Mouse (Mus musculus): ENCODE results near the gene Aldh3b2. TPM values are rescaled to one million over a fixed set of nuclear protein-coding genes. Genes with fewer than 3 reads are reported as not detected.

Gene Aldh3b2
- polyA plus RNA-seq (2014; fragmentation: Nextera tagmentation; extraction: Ambion mirVana) = 2.6 TPM in 2 replicates

DNA sequence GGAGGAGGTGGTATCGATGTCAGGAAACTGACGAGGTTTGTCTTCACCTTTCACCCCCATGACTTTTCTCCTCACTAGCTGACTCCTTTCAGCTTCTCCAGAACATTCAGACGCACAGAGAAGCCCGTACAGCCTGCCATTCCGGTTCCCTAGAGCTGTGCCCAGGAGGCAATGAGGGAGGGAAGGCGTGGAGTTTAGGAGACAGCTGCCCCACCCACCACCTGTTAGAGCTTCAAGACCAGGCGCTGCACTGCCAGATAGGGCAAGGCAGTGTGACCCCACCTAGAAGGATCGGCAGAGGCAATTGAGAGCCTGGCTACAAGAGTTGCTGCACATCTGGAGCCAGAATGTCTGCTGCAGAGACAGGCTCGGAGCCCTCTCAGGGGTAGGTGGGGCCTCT lies at the start of gene Aldh3b2:
TSS of gene Aldh3b2 (plus strand) at position 100 of the 400 bp plus-strand sequence.
- no peaks in the 10 kb centered on the region for H3K36me3 ChIP-seq (ENCODE audit: control insufficient read depth, insufficient read depth, low read length)
- no peaks in the 10 kb centered on the region for H3K27me3 ChIP-seq (ENCODE audit: control insufficient read depth, insufficient read depth, low read length)
- H3K4me2 ChIP-seq (ENCODE audit: low read depth, severe bottlenecking) = no peak within 1 kb of the TSS
- no peak within 1 kb of the TSS for H3K9ac ChIP-seq (ENCODE audit: low read length)
- no peak for ATAC-seq (ENCODE audit: insufficient number of reproducible peaks, low FRiP score, low TSS enrichment, low read depth)
- no peaks in the 10 kb centered on the region for H3K9me3 ChIP-seq (ENCODE audit: control insufficient read depth, low read length)
- DNase-seq (ENCODE audit: low spot score) = peak; percentile 47
- H3K4me1 ChIP-seq (ENCODE audit: control insufficient read depth, insufficient read depth, low read length) = 0 out of 2 replicates have a peak, but pooled peaks cover 2% of the 10 kb centered on the region
- 25% methylated on average over 9 of the region's 9 CpGs for WGBS
- H3K27ac ChIP-seq (replicated peaks; ENCODE audit: low read depth, low read length) = no peak within 1 kb of the TSS
- no peak within 1 kb of the TSS for H3K4me3 ChIP-seq (ENCODE audit: low read depth, low read length)

GRCm38 (mm10) chr19:3922661-3923371 lies 49.3 kb upstream of the Aldh3b2 start:
- no peaks in the 10 kb centered on the region for H3K27me3 ChIP-seq (ENCODE audit: control insufficient read depth, insufficient read depth, low read length)
- DNase-seq (ENCODE audit: low spot score) = no peak
- H3K9ac ChIP-seq (ENCODE audit: low read length) = no peak overlapping the region
- H3K36me3 ChIP-seq (ENCODE audit: control insufficient read depth, insufficient read depth, low read length) = no peaks in the 10 kb centered on the region
- ATAC-seq (ENCODE audit: insufficient number of reproducible peaks, low FRiP score, low TSS enrichment, low read depth) = no peak
- no peak overlapping the region for H3K4me3 ChIP-seq (ENCODE audit: low read depth, low read length)
- H3K4me1 ChIP-seq (ENCODE audit: control insufficient read depth, insufficient read depth, low read length) = no peaks in the 10 kb centered on the region
- H3K27ac ChIP-seq (replicated peaks; ENCODE audit: low read depth, low read length) = no peak overlapping the region
- no peaks in the 10 kb centered on the region for H3K9me3 ChIP-seq (ENCODE audit: control insufficient read depth, low read length)
- 54% methylated on average over 10 of the region's 10 CpGs for WGBS
- no peak overlapping the region for H3K4me2 ChIP-seq (ENCODE audit: low read depth, severe bottlenecking)

GRCm38 (mm10) chr19:3923586-3923985 lies 48.5 kb upstream of the Aldh3b2 start:
- Histone ChIP-seq H3K27ac (replicated peaks; ENCODE audit: low read depth, low read length) (no peak overlapping the region), H3K9ac (ENCODE audit: low read length) (no peak overlapping the region), H3K4me1 (ENCODE audit: control insufficient read depth, insufficient read depth, low read length) (no peaks in the 10 kb centered on the region), H3K4me3 (ENCODE audit: low read depth, low read length) (no peak overlapping the region), H3K27me3 (ENCODE audit: control insufficient read depth, insufficient read depth, low read length) (no peaks in the 10 kb centered on the region), H3K36me3 (ENCODE audit: control insufficient read depth, insufficient read depth, low read length) (no peaks in the 10 kb centered on the region), H3K9me3 (ENCODE audit: control insufficient read depth, low read length) (no peaks in the 10 kb centered on the region), H3K4me2 (ENCODE audit: low read depth, severe bottlenecking) (no peak overlapping the region)
- DNase-seq (ENCODE audit: low spot score) (no peak), ATAC-seq (ENCODE audit: insufficient number of reproducible peaks, low FRiP score, low TSS enrichment, low read depth) (no peak)
- WGBS = 56% methylated on average over 13 of the region's 13 CpGs

DNA sequence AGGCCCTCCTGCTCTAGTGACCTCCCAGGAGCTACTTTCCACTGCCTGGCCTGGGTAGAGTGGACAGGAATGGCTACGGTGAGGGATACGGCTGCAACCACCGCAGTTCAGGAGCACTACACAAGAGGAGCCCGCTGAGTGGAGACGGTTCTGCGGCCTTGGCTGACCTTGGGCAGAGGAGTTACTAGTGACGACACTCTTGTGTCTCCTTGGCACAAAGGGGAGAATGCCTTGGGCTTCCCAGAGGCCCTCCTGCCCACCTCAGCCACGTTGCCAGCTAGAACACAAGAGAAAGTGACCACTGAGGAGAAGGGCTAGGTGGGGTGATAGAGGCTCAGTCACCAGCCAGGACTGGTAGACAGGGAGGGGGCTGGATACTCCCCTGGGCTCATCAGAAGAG lies 47.9 kb upstream of the Aldh3b2 start:
- WGBS = 80% methylated on average over 8 of the region's 8 CpGs
- Histone ChIP-seq H3K36me3 (ENCODE audit: control insufficient read depth, insufficient read depth, low read length) (no peaks in the 10 kb centered on the region), H3K4me1 (ENCODE audit: control insufficient read depth, insufficient read depth, low read length) (no peaks in the 10 kb centered on the region), H3K4me2 (ENCODE audit: low read depth, severe bottlenecking) (no peak overlapping the region), H3K9ac (ENCODE audit: low read length) (no peak overlapping the region), H3K27ac (replicated peaks; ENCODE audit: low read depth, low read length) (no peak overlapping the region), H3K27me3 (ENCODE audit: control insufficient read depth, insufficient read depth, low read length) (no peaks in the 10 kb centered on the region), H3K4me3 (ENCODE audit: low read depth, low read length) (no peak overlapping the region), H3K9me3 (ENCODE audit: control insufficient read depth, low read length) (no peaks in the 10 kb centered on the region)
- ATAC-seq (ENCODE audit: insufficient number of reproducible peaks, low FRiP score, low TSS enrichment, low read depth) (no peak), DNase-seq (ENCODE audit: low spot score) (no peak)

DNA sequence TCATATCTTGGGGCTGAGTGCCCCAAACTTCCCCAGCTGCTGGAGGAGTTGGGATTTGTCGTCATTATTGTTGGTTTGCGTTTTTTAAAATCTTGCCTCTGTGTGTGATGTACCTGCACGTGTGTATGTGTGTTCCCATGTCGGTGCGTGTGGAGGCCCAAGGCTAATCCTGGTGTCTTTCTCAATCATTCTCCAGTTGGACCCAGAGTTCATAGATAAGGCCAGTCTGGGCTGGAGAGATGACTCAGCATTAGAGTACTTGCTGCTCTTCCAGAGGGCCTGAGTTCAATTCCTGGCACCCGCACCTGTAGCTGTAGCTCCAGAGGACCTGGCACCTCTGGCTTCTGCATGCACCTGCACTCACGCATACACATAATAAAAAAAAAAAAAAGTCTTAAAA lies 47.3 kb upstream of the Aldh3b2 start:
- no peaks in the 10 kb centered on the region for H3K36me3 ChIP-seq (ENCODE audit: control insufficient read depth, insufficient read depth, low read length)
- no peak overlapping the region for H3K9ac ChIP-seq (ENCODE audit: low read length)
- no peak overlapping the region for H3K4me2 ChIP-seq (ENCODE audit: low read depth, severe bottlenecking)
- 90% methylated on average over 7 of the region's 7 CpGs for WGBS
- H3K27me3 ChIP-seq (ENCODE audit: control insufficient read depth, insufficient read depth, low read length) = no peaks in the 10 kb centered on the region
- ATAC-seq (ENCODE audit: insufficient number of reproducible peaks, low FRiP score, low TSS enrichment, low read depth) (no peak), DNase-seq (ENCODE audit: low spot score) (no peak)
- no peak overlapping the region for H3K4me3 ChIP-seq (ENCODE audit: low read depth, low read length)
- H3K27ac ChIP-seq (replicated peaks; ENCODE audit: low read depth, low read length) = no peak overlapping the region
- H3K4me1 ChIP-seq (ENCODE audit: control insufficient read depth, insufficient read depth, low read length) = no peaks in the 10 kb centered on the region
- H3K9me3 ChIP-seq (ENCODE audit: control insufficient read depth, low read length) = no peaks in the 10 kb centered on the region

GRCm38 (mm10) chr19:3925859-3926258 lies 46.3 kb upstream of the Aldh3b2 start:
- no peak for DNase-seq (ENCODE audit: low spot score)
- WGBS = 85% methylated on average over 6 of the region's 6 CpGs
- H3K27ac ChIP-seq (replicated peaks; ENCODE audit: low read depth, low read length) = no peak overlapping the region

DNA sequence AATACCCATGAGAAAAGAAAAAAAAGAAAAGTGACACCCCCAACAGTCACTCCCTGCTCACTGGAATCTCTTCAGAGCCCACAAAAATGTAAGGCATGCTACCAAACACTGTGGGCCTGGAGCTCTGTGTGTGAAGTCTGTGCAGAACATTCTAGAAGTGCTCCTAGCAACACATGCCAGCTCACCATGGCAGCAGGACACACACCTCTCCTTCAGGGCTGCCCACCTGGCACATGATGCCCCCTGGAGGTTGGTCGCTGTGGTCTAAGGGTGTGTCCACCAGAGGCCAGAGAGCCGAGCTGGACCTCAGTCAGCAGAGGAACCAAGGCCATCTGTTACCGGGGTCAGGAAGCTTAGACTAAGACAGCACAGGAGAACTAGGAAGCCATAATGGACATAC lies 45.8 kb upstream of the Aldh3b2 start:
- no peak overlapping the region for H3K27ac ChIP-seq (replicated peaks; ENCODE audit: low read depth, low read length)
- H3K9ac ChIP-seq (ENCODE audit: low read length) = no peak overlapping the region
- H3K4me3 ChIP-seq (ENCODE audit: low read depth, low read length) = no peak overlapping the region
- H3K27me3 ChIP-seq (ENCODE audit: control insufficient read depth, insufficient read depth, low read length) = no peaks in the 10 kb centered on the region
- no peaks in the 10 kb centered on the region for H3K36me3 ChIP-seq (ENCODE audit: control insufficient read depth, insufficient read depth, low read length)
- H3K4me2 ChIP-seq (ENCODE audit: low read depth, severe bottlenecking) = no peak overlapping the region
- ATAC-seq (ENCODE audit: insufficient number of reproducible peaks, low FRiP score, low TSS enrichment, low read depth) (no peak), DNase-seq (ENCODE audit: low spot score) (no peak)
- H3K9me3 ChIP-seq (ENCODE audit: control insufficient read depth, low read length) = no peaks in the 10 kb centered on the region
- WGBS = 68% methylated on average over 3 of the region's 3 CpGs
- H3K4me1 ChIP-seq (ENCODE audit: control insufficient read depth, insufficient read depth, low read length) = no peaks in the 10 kb centered on the region

More at GRCm38 (mm10) chr19:3925859-3926258, 46.3 kb upstream of the Aldh3b2 start:
- Histone ChIP-seq H3K9ac (ENCODE audit: low read length) (no peak overlapping the region), H3K4me2 (ENCODE audit: low read depth, severe bottlenecking) (no peak overlapping the region), H3K27me3 (ENCODE audit: control insufficient read depth, insufficient read depth, low read length) (no peaks in the 10 kb centered on the region), H3K9me3 (ENCODE audit: control insufficient read depth, low read length) (no peaks in the 10 kb centered on the region), H3K4me3 (ENCODE audit: low read depth, low read length) (no peak overlapping the region), H3K4me1 (ENCODE audit: control insufficient read depth, insufficient read depth, low read length) (no peaks in the 10 kb centered on the region), H3K36me3 (ENCODE audit: control insufficient read depth, insufficient read depth, low read length) (no peaks in the 10 kb centered on the region)
- no peak for ATAC-seq (ENCODE audit: insufficient number of reproducible peaks, low FRiP score, low TSS enrichment, low read depth)

GRCm38 (mm10) chr19:3926685-3927084 lies 45.4 kb upstream of the Aldh3b2 start:
- no peak for ATAC-seq (ENCODE audit: insufficient number of reproducible peaks, low FRiP score, low TSS enrichment, low read depth)
- Histone ChIP-seq H3K4me3 (ENCODE audit: low read depth, low read length) (no peak overlapping the region), H3K27ac (replicated peaks; ENCODE audit: low read depth, low read length) (no peak overlapping the region), H3K9me3 (ENCODE audit: control insufficient read depth, low read length) (no peaks in the 10 kb centered on the region), H3K9ac (ENCODE audit: low read length) (no peak overlapping the region), H3K4me1 (ENCODE audit: control insufficient read depth, insufficient read depth, low read length) (no peaks in the 10 kb centered on the region), H3K4me2 (ENCODE audit: low read depth, severe bottlenecking) (no peak overlapping the region), H3K36me3 (ENCODE audit: control insufficient read depth, insufficient read depth, low read length) (no peaks in the 10 kb centered on the region), H3K27me3 (ENCODE audit: control insufficient read depth, insufficient read depth, low read length) (no peaks in the 10 kb centered on the region)
- no peak for DNase-seq (ENCODE audit: low spot score)
- WGBS = 67% methylated on average over 6 of the region's 6 CpGs

DNA sequence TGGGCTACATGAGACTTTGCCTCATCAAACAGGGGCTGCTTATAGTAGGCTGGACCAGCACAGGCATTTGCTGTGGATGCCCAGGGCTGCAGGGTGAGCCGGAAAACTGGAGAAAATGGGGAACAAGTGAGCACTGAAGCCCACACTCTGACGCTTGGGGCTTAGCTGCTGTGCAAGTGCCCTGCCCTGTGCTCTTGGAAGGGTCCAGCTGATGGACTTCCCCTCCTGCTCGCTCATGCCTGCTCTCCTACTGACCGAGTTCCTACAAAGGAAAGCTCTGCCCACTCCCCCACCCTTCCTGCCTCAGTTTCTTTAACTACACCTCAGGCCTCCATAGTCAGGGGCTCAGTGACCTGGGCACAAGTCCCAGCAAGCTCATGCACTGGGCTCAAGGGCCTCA lies 44.1 kb upstream of the Aldh3b2 start:
- no peaks in the 10 kb centered on the region for H3K27me3 ChIP-seq (ENCODE audit: control insufficient read depth, insufficient read depth, low read length)
- H3K4me2 ChIP-seq (ENCODE audit: low read depth, severe bottlenecking) = no peak overlapping the region
- no peaks in the 10 kb centered on the region for H3K9me3 ChIP-seq (ENCODE audit: control insufficient read depth, low read length)
- no peak for DNase-seq (ENCODE audit: low spot score)
- no peak for ATAC-seq (ENCODE audit: insufficient number of reproducible peaks, low FRiP score, low TSS enrichment, low read depth)
- H3K4me3 ChIP-seq (ENCODE audit: low read depth, low read length) = no peak overlapping the region
- no peak overlapping the region for H3K9ac ChIP-seq (ENCODE audit: low read length)
- 89% methylated on average over 4 of the region's 4 CpGs for WGBS
- H3K4me1 ChIP-seq (ENCODE audit: control insufficient read depth, insufficient read depth, low read length) = no peaks in the 10 kb centered on the region
- no peaks in the 10 kb centered on the region for H3K36me3 ChIP-seq (ENCODE audit: control insufficient read depth, insufficient read depth, low read length)
- no peak overlapping the region for H3K27ac ChIP-seq (replicated peaks; ENCODE audit: low read depth, low read length)

All from limb, embryonic 11.5 days (tissue).